Mouse (Mus musculus) naive thymus-derived CD4-positive, alpha-beta T cell, adult 2 months (primary cell): ENCODE data around the gene Rassf2.

Source experiments
- DNase-seq: peaks from one replicate; pipeline ENCODE4 v3.0.0-alpha.2; 2011; ENCODE audit warnings: low read depth

Gene Rassf2

DNA sequence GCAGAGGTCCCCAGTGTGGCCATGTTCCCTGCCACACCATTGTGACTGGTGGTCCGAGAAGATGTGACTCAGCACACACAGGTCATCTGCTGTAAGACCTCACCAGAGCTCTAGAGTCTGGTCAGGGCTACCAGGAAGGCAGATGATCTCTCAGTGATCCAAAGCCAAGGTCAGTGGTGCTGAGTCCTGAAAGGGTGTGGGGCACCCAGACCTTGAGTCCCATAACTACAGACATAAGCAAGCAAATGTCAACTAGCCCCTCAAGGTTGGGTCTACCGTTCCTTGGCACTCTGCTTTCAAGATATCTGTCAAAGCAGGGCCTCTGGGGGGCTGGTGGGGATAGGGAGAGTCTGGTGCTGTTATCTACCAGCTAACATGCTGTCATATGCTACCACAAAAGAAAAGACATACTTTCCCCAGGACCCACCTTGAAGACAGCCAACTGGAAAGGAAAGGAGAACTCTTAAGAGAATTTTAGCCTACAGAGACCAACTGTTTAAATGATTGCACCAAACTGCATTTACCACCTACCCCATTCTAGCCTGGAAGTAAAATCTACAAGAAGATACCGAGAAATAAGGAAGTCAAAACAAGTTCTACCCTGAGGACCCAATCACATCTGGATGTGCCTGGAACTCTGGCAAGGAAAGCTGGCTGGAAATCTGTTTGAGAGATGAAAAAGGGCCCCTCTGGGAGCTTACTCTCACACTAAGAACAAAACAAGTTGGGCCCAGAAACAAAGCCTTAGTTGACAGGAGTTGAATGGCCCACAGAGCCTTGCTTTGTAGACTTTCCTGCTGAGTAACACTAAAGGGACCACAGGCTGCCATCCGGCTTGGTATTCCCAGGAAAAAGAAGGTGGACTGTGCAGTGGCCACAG, 4.8 kb upstream of the Rassf2 start:
- no peak for DNase-seq

DNA sequence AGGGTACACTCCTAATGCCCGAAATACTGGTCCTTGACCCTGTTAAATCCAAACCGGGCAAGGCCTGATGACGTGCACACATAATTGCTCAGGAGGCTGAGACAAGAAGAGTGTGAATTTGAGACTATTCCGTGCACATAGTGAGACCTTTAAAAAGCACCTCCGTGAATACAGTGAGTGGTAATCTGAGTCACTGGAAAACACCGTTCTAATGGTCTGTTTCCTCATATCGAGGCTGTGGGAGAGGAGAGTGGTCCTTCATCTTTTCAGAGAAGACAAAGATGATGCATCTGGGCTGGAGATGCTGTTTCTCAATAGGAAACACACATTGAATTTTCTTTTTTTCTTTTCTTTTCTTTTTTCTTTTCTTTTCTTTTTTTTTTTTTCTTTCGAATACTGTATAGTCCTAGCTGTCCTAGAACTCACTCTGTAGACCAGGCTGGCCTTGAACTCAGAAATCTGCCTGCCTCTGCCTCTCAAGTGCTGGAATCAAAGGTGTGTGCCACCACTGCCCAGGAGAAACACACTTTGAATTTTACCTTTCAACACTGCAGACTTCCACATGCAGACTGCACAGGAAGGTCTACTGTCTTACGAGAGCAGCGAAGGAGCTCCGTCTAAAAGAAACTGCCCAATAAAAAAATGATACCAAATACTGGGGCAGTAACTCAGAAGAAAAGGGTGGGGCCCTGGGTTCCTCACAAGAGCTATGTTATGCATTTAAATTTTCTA, 1.5 kb upstream of the Rassf2 start:
- no peak for DNase-seq

DNA sequence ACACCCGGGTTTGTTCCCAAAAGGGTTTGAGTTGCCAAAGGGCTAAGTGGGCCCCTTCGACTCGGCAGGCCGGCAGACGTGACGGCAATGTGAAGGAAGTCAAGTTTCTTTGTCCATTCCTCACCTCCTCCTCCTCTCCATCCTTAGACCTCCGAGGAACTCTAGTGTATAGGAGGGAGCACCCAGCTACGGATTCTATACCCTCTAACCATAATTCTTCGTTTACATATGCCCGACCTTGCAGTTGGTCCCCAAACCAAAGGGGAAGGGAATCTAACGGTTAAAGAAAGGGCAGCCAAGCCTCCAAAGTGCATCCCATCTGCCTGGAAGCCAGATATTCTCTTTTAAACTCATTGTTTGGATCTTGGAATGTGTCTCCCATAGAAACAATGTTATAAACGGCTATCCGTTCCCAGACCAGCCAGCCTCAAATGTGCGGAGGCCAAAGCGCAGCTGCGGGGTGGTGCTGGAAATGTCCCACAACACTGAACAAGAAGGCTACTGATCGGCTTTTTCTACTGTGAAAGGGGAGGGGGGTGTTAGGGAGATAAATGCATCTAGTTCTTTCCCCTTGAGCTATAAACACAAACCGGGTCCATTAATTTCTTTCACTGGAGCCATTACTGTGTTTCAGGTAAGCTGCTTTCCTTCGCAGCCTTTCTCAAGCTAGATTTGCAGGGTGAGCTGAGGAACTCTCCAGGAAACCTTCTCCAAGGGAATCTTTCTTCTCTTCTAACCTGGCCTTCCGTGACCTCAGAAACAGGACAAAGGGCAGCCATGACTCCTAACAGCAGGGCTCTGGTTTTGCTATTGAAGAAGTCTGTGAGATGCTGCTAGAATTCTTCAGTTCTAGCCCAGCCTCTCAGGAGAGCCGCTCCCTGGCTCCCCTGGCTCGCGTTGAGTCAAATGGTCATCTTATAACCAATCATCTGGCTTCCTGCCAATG, 633 bp upstream of the Rassf2 start:
- no peak for DNase-seq

DNA sequence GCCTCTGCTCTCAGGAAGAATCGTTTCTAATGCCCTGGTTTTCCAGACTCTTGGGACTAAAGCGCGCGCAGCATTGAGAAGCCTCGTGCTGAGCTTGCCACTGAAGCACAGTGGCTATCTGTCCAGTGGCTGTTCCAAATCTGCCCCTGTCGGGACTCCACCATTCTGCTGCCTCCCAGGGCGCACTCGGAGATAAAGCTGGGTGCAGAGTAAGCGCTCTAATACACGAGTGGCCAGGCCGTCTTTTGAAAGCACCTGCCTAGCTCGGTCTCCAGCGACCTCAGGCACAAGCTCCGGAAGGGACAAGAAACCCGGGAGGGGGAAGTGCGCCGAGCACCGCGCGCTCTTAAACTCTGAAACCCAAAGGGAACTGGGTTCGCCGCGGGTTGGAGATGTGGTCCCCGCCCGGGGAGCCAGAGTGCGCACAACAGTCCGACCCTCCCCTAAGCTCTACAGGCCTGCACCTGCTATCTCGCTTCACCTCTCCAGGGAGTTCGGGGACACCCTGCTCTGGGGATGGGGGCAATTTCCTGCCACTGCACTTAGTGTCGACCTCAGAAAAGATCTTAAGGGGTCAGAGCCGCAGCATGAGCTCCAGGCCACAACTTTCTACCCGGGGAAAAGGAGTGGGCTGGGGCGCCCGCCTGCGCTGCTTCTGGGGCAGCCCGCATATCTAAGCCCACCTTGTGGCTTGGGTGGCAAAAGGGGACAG, 1.0 kb downstream of the Rassf2 start:
- peak; percentile 70 for DNase-seq

DNA sequence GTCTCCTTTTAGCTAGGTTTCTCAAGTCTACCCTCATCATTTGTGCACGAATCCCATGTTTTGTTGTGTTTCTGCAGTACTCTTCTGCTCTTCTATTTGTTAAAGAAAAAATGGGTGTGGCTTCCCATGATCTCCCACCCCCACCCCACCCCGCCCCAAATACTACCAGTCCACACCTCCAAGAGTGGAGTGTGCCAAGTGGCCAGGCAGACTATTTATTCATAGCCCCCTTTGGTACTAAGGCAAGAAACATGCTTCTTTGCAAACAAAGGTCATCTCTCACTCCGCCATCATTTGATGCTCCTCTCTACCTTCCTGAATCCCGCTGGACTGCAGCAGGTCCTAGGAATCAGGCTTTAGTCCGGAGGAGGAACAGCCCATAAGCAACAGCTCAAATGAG, 2.0 kb downstream of the Rassf2 start:
- no peak for DNase-seq

DNA sequence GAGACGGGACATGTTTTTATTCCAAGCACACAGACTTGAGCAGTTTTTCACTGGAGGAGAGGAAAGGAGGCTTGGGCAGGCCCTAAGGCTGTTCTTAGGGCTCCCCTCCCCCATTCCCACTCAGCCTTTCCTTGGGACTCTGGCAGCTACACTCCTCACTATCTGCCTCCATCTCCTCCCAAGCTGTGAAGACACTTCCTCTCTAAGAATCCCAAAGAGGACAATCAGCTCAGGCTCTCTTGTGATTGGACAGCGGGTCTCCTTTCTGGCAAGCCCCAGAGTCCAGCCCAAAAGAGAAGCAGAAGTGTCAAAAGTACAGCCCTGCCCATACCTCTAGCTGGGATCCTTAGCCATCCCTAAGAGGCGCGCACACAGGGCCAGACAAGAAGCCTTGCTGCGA, 2.7 kb downstream of the Rassf2 start:
- DNase-seq = no peak

DNA sequence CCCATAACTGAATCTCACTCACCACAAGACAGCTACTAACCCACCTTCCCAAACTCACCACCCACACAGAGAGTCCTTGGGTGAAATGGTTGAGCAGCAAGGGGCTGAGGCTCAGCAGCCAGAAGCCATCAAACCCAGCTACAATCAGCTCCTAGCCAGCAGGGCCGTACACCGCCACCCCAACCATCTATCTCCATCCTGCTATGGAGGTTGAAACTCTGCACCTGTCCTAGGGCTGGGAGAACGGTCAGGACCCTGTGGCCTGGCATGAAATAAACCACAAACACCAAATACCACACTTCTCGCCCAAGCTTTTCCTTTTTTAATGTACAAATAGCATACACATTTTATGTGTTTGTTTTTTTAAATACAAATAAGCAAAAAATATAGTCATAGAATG, 6.0 kb downstream of the Rassf2 start:
- DNase-seq = no peak

DNA sequence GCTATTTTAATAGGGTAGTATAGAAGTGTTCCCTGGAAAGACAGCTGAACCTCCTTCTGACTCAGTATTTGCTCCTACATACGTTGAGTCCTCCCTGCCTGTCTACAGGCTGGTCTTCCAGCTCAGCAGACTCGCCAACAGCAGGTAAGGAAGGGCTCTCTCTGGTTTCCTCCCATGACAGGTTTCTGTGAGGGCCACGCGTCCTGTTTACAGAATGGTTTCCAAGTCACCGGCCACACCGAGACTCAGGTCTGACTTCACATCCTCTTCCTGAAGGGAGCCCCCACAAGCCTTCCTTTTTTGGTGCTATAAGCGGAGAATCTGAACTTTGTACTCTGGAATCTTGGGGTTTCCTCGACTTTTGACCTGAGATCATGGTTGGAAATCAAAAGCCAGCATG, 7.4 kb downstream of the Rassf2 start:
- DNase-seq = peak; percentile 71

DNA sequence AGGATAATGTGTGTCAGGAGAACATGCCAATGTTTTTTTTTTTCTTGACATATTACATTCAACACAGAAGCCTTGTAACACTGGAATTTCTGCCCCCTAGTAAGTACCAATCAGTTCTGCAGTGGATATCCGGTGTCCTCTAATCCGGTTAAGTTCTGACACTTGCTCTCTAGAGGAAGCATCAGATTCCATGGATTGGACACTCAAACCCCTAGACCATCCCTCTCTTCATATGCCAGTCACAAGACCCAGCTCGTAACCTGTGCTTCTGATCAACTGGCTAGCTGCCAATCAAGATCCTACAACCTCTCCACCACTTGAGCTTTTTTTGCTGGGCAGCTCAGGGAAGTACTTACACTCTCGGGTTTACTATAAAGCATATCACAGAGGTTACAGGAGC, 8.4 kb downstream of the Rassf2 start:
- peak; percentile 49 for DNase-seq

DNA sequence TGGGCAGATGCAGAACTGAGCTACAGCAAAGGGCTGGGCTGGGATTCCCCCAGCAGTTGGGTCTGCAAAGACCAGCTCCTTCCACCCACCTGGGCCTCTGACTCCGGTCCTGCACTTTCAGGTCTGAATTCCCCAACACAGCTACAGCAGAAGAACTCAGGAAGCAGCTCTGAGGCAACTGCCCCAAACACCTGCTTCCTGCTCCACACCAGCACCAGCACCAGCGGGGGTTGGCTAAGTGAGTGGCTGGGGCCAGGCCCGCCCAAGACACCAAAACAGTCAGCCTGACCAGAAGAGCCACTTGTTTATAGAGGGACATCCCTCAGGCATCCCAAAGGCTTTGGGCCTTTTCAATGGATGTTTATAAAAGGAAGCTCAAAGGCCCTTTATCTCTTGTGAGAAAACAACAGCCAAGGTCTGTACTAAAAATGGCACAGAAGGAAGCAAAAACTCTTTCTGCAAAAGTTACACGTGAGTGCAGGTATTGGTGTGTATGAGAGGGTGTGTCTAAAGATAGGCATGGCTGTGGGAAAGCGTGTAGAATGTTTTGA, 9.0 kb downstream of the Rassf2 start:
- peak; percentile 69 for DNase-seq

DNA sequence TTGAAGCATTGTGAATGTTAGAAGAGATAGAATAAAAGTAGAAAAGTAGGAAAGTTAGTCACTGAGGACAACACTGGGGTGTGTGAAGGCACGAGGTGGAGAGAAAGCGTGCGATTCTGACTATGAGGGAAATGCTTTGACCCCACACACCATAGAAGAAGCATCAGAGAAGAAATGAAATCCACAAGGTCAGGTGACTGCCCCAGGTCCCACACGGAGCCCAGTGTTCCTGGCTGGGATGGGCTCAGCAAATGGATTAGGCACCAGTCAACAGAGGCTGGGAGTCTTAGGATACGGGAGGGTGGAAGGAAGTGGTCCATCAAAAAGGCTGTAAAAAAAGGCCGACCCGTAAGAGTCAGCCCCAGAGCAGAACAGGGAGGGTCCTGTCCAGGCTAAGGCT, 9.6 kb downstream of the Rassf2 start:
- DNase-seq = no peak

DNA sequence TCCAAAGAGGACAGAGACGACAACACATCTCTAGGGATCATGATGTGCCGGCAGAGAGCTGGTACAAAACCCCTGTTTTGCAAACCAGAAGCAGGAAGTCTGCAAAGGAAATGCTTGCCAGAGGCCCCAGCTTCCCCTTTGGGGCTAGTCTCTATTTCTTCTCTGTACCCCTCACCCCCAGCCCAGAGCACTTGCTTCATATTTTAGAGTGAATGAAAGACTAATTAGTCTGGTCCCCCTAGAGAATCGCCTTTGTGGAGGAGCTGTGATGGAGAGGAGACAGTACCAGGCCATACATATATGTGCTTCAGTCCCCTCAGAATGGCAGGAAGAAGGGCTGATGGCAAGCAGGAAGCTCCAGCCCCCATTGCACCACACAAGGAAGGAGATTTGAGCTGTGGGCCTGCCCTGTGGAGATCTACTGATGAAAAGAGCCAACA, 10.7 kb downstream of the Rassf2 start:
- peak; percentile 58 for DNase-seq

DNA sequence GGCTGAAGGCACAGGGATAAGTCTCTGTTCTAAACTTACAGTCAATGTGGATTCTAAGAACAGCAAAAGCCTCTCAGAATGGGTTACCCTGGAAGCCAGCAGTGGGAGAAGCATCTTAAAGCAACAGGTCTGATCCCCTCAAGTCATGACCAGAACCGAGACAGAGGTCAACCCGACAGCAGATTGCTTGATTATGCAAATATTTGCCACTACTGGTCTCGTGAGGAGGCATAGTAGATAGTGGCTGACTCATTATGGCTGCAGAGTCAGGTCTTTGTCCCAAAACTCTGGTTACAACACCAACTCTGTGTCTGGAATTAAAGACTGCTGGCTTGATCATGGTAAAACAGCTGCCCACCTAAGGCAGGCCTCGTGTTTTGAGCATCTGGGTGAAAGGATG, 11.9 kb downstream of the Rassf2 start:
- DNase-seq = no peak

DNA sequence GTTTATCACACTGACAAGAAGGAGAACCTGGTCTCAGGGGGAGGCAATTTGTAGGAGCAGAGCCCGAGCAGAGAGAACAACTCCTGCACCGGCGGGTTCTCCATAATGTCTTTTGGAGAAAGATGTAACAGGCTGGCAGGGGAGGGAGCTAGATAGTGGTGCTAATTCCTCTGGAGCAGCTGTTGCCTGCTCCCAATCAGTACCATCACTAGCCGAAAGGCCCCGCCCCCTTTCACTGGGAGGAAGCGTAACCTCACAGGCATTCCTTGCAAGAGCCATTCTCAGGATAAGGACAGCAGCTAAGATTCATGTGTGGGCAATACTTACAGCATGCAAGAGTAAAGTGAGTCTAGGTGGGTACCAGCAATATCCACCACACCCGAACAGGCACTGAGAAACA, 12.4 kb downstream of the Rassf2 start:
- DNase-seq = no peak

DNA sequence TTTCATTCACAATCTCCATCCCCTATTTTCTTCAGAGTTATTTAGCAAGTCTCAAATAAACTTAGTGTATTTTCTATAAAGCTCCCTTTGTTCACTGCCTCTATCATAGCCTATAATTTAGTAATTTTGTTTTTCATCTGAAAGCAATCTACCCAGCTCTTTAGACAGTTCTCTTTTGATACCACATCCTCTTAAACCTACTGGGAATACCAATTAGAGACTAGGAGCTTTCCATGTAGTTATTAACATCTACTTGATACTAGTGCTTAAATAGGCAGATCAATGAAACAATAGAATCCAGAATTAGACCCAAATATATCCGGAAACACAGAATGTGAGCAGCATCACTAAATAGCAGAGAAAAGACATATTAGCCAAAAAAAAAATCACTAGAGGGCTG, 14.0 kb downstream of the Rassf2 start:
- DNase-seq = no peak

DNA sequence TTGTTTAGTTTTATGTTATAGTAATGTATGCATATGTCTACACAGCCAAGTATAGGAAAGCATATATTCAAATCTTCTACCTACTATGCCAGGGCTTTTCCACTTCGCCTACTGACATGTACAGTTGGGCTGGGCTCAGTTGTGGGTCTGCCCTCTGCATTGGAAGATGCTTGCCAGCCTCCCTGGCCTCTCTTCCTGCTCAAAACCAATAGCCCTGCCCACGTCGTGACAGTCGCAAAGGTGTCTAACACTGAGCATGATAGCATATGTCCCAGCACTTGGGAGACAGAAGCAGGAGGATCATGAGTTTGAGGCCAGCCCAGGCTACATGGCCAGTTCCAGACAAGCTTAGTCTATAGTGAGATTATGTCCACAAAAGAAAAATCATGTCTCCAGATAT, 16.9 kb downstream of the Rassf2 start:
- no peak for DNase-seq

DNA sequence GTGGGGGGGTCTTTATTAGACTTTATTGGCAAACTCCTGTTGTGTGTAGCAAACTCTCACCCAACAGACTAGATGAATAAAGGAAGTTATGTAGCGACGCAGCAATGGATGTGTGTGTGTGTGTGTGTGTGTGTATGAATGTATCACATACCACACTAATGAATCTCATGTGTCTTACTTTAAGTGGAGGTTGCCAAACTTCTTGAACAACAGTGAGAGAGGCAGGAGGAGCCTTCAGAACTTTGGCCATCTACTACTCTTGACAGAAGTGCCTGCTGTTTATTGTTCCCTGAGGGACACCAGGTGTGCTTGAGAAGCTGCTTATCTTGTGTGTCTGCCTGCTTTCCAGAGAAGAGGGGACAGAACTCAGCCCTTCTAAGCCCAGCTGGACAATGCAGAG, 19.3 kb downstream of the Rassf2 start:
- no peak for DNase-seq

DNA sequence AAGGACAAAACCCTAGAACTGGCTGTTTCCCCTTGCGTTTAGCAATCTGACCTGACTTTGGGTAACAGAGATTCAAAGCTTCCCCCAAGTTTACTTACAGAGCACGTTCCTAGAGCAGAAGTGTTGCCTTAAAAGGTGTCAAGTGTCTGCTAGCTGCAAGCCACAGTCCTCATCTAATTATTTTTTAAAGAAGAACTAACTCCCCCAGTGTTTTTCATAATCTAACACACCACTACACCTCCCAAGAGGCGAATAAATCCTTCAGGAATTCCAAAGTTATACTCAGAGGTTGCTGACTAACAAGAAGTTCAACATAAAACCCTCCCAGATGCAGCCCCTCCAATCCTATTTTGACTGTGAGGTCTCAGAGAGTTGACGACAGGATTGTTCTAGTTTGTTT, 21.9 kb downstream of the Rassf2 start:
- no peak for DNase-seq

DNA sequence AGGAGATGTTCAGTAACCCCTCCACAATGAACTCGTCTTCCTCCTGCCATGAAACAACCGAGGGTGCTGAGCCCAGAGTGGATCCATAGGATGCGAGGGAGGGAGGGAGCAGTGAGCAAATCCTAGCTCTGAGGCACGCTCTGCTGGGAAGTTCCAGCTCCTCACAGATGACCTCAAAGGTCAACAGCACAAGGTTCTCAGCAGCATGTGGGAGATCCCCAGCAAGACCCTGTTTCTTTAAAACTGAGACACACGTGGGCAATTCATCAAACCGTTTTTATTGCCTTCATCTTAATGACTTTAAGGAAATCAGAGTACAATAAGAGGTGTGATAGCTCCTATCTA, 22.6 kb downstream of the Rassf2 start:
- DNase-seq = no peak

DNA sequence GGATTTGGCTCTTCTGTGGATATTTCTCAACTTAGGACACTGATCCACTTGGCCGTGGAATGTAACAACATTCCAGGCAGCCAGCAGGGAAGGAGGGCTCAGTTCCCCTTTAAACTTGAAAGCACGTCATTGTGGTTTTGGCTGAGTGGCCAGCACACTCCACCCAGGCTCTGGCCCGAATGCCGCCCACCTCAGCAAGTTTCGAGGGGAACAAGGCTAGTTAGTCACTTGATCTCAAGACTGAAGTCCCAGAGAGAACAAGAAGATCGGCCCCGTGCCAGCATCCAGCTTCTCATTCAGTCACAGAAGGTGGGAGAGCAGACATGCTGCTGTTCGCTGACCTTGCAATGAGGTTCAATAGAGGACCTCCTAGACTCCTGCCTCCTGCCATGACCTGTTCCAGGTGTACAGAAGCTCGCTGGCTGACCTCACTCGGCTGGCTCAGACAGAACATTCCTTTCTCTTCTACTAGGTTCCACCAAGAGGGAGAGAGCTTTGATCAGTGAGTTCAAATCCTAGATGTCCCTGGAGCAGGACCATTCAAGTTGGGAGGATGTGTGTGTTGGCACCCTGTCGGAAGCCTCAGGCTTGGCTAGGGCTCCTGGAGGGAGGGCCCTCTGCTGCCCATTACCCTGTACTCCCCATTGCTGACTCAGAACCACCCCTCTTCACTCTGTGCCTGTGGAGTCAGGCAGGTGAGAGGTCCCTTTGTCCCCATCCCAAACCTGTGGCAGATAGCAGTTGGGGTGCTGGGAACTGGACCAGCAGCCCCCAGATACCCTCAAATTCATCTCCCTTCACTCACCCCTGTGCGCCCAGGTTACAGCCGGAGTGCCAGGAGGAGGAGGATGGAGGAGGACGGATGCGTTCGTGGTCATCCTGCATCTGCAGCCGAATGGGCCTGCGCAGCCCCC, 23.2 kb downstream of the Rassf2 start:
- DNase-seq = no peak
